Mouse (Mus musculus) midbrain, embryonic 13.5 days (tissue): ENCODE results near the gene Ypel3. TPM values are rescaled to one million over a fixed set of nuclear protein-coding genes. Genes with fewer than 3 reads are reported as not detected.

Experiments
- ATAC-seq: fragments of 200-750 bp; cut with Nextera tagmentation; 2 replicates; pipeline ENCODE4 v1.8.0; 2017; ENCODE audit warnings: mild to moderate bottlenecking, moderate TSS enrichment, moderate library complexity
- H3K27ac ChIP-seq: fragments of 300-500 bp; sonication (generic); 2 replicates; pipeline ENCODE4 v1.5.1; 2015; ENCODE audit warnings: inconsistent platforms, mild to moderate bottlenecking, moderate library complexity
- H3K27me3 ChIP-seq: fragments of 300-500 bp; sonication (generic); 2 replicates; pipeline ENCODE4 v1.6.1; 2015; ENCODE audit warnings: mild to moderate bottlenecking, inconsistent platforms
- H3K36me3 ChIP-seq: fragments of 300-500 bp; sonication (generic); 2 replicates; pipeline ENCODE4 v1.6.1; 2015; ENCODE audit warnings: mild to moderate bottlenecking, inconsistent platforms
- H3K4me1 ChIP-seq: fragments of 300-500 bp; sonication (generic); replicated peaks from 2 replicates; pipeline ENCODE4 v1.6.1; 2015; ENCODE audit warnings: inconsistent platforms
- H3K4me2 ChIP-seq: fragments of 300-500 bp; sonication (generic); replicated peaks from 2 replicates; pipeline ENCODE4 v1.6.1; 2015; ENCODE audit warnings: moderate library complexity, mild to moderate bottlenecking, inconsistent platforms
- H3K4me3 ChIP-seq: fragments of 300-500 bp; sonication (generic); replicated peaks from 2 replicates; pipeline ENCODE4 v1.5.1; 2015; ENCODE audit warnings: mild to moderate bottlenecking, inconsistent platforms
- H3K9ac ChIP-seq: fragments of 300-500 bp; sonication (generic); replicated peaks from 2 replicates; pipeline ENCODE4 v1.6.1; 2015; ENCODE audit warnings: mild to moderate bottlenecking, inconsistent platforms
- H3K9me3 ChIP-seq: fragments of 300-500 bp; sonication (generic); 2 replicates; pipeline ENCODE4 v1.6.1; 2016; ENCODE audit warnings: mild to moderate bottlenecking, inconsistent platforms
- WGBS: fragments of 180-500 bp; shearing (Covaris S2); methylation state at CpG from one replicate; pipeline ENCODE4 v1.1.7; 2015; 5-methylcytosine and 5-hydroxymethylcytosine counted together
- polyA plus RNA-seq: library from polyadenylated mRNA; unstranded; fragments of >200 nt; fragmentation: Nextera tagmentation; extraction: Ambion mirVana; gene quantifications from 2 replicates; pipeline ENCODE4 v1.2.1, GENCODE M21; 2015

The Ypel3 gene
- polyA plus RNA-seq, 1 experiment from 2014 or later: 180 TPM

GRCm38 (mm10) chr7:126754866-126755265, 21.9 kb upstream of the Ypel3 start:
- WGBS: 2% methylated on average over 9 of the region's 9 CpGs
- ATAC-seq: peak; percentile 65
- no peaks in the 10 kb centered on the region for H3K36me3 ChIP-seq
- no peaks in the 10 kb centered on the region for H3K9me3 ChIP-seq
- H3K4me1 ChIP-seq: peaks cover 3% of the 10 kb centered on the region
- no peak overlapping the region for H3K4me3 ChIP-seq
- no peak overlapping the region for H3K27ac ChIP-seq
- H3K4me2 ChIP-seq: no peak overlapping the region
- H3K27me3 ChIP-seq: no peaks in the 10 kb centered on the region
- H3K9ac ChIP-seq: no peak overlapping the region

- ATAC-seq: no peak
- H3K4me1 ChIP-seq: peaks cover 35% of the 10 kb centered on the region
- no peak overlapping the region for H3K4me3 ChIP-seq
- H3K36me3 ChIP-seq: peaks cover 12% of the 10 kb centered on the region
- no peak overlapping the region for H3K4me2 ChIP-seq
- WGBS: 70% methylated on average over 7 of the region's 7 CpGs
- H3K9me3 ChIP-seq: no peaks in the 10 kb centered on the region
- H3K9ac ChIP-seq: no peak overlapping the region
- no peak overlapping the region for H3K27ac ChIP-seq
- H3K27me3 ChIP-seq: no peaks in the 10 kb centered on the region
These were observed 18.2 kb upstream of the Ypel3 start for GRCm38 (mm10) chr7:126758539-126758938.

GRCm38 (mm10) chr7:126759050-126759671, 17.6 kb upstream of the Ypel3 start, which contains the start of gene Mapk3:
TSS of gene Mapk3 (plus strand) at chr7:126759601.
- H3K27me3 ChIP-seq: no peaks in the 10 kb centered on the region
- peaks cover 35% of the 10 kb centered on the region for H3K4me1 ChIP-seq
- peak within 1 kb of the TSS; percentile 79 for H3K4me3 ChIP-seq
- H3K9ac ChIP-seq: peak within 1 kb of the TSS; percentile 89
- WGBS: 2% methylated on average over 16 of the region's 38 CpGs
- no peaks in the 10 kb centered on the region for H3K9me3 ChIP-seq
- H3K36me3 ChIP-seq: peaks cover 18% of the 10 kb centered on the region
- H3K27ac ChIP-seq: peak within 1 kb of the TSS; percentile 88
- ATAC-seq: peak; percentile 70
- H3K4me2 ChIP-seq: peak within 1 kb of the TSS; percentile 90

- Histone ChIP-seq H3K4me1 (peaks cover 35% of the 10 kb centered on the region), H3K9ac (peak overlapping the region; percentile 89), H3K4me2 (peak overlapping the region; percentile 90), H3K9me3 (no peaks in the 10 kb centered on the region), H3K4me3 (peak overlapping the region; percentile 79), H3K27me3 (no peaks in the 10 kb centered on the region), H3K36me3 (peaks cover 25% of the 10 kb centered on the region), H3K27ac (peak overlapping the region; percentile 88)
- peak; percentile 73 for ATAC-seq
- WGBS: 0% methylated on average over 22 of the region's 24 CpGs
These were observed 16.9 kb upstream of the Ypel3 start for GRCm38 (mm10) chr7:126759672-126760390.

GRCm38 (mm10) chr7:126760391-126760802, 16.4 kb upstream of the Ypel3 start:
- 14% methylated on average over 3 of the region's 3 CpGs for WGBS
- Histone ChIP-seq H3K27ac (peak overlapping the region; percentile 88), H3K4me2 (peak overlapping the region; percentile 90), H3K9me3 (no peaks in the 10 kb centered on the region), H3K4me3 (peak overlapping the region; percentile 79), H3K9ac (peak overlapping the region; percentile 89), H3K27me3 (no peaks in the 10 kb centered on the region), H3K36me3 (peaks cover 31% of the 10 kb centered on the region), H3K4me1 (peaks cover 35% of the 10 kb centered on the region)
- peak; percentile 20; the same call in 1 of the 2 replicates for ATAC-seq

GRCm38 (mm10) chr7:126760956-126761355, 15.8 kb upstream of the Ypel3 start:
- Histone ChIP-seq H3K4me3 (peak overlapping the region; percentile 79), H3K27me3 (no peaks in the 10 kb centered on the region), H3K9ac (peak overlapping the region; percentile 89; the same call in 1 of the 2 replicates), H3K4me1 (peaks cover 35% of the 10 kb centered on the region), H3K9me3 (no peaks in the 10 kb centered on the region), H3K4me2 (peak overlapping the region; percentile 90), H3K27ac (peak overlapping the region; percentile 88), H3K36me3 (peaks cover 36% of the 10 kb centered on the region)
- ATAC-seq: no peak
- WGBS: 79% methylated on average over 4 of the region's 4 CpGs

- Histone ChIP-seq H3K9me3 (no peaks in the 10 kb centered on the region), H3K4me3 (peak overlapping the region; percentile 79; the same call in 1 of the 2 replicates), H3K9ac (no peak overlapping the region), H3K4me1 (peaks cover 35% of the 10 kb centered on the region), H3K27me3 (no peaks in the 10 kb centered on the region), H3K27ac (no peak overlapping the region), H3K4me2 (peak overlapping the region; percentile 90), H3K36me3 (peaks cover 43% of the 10 kb centered on the region)
- no peak for ATAC-seq
- 77% methylated on average over 6 of the region's 6 CpGs for WGBS
These were observed 15.2 kb upstream of the Ypel3 start for GRCm38 (mm10) chr7:126761529-126762067.

GRCm38 (mm10) chr7:126762471-126763008, 14.2 kb upstream of the Ypel3 start:
- H3K4me3 ChIP-seq: no peak overlapping the region
- H3K9me3 ChIP-seq: no peaks in the 10 kb centered on the region
- 82% methylated on average over 17 of the region's 17 CpGs for whole genome bisulfite sequencing
- 0 out of 2 replicates have a peak overlapping the region, but pooled peaks have one; percentile 6 for H3K4me2 ChIP-seq
- H3K27me3 ChIP-seq: no peaks in the 10 kb centered on the region
- H3K4me1 ChIP-seq: peaks cover 35% of the 10 kb centered on the region
- ATAC-seq: no peak
- 0 out of 2 replicates have a peak overlapping the region, but pooled peaks have one; percentile 39 for H3K27ac ChIP-seq
- H3K36me3 ChIP-seq: peaks cover 52% of the 10 kb centered on the region
- H3K9ac ChIP-seq: 0 out of 2 replicates have a peak overlapping the region, but pooled peaks have one; percentile 43

- Histone ChIP-seq H3K9ac (no peak overlapping the region), H3K4me1 (peaks cover 24% of the 10 kb centered on the region), H3K36me3 (peaks cover 81% of the 10 kb centered on the region), H3K27me3 (no peaks in the 10 kb centered on the region), H3K27ac (no peak overlapping the region), H3K4me3 (no peak overlapping the region), H3K9me3 (no peaks in the 10 kb centered on the region), H3K4me2 (no peak overlapping the region)
- WGBS: 85% methylated on average over 9 of the region's 9 CpGs
- no peak for ATAC-seq
These were observed 11.2 kb upstream of the Ypel3 start for GRCm38 (mm10) chr7:126765540-126765939.

- Histone ChIP-seq H3K4me1 (peaks cover 18% of the 10 kb centered on the region), H3K4me2 (no peak within 1 kb of the TSS), H3K4me3 (no peak within 1 kb of the TSS), H3K27ac (no peak within 1 kb of the TSS), H3K27me3 (no peaks in the 10 kb centered on the region), H3K9me3 (no peaks in the 10 kb centered on the region), H3K9ac (no peak within 1 kb of the TSS), H3K36me3 (peaks cover 88% of the 10 kb centered on the region)
- ATAC-seq: no peak; the same call in 1 of the 2 replicates
- WGBS: 91% methylated on average over 16 of the region's 16 CpGs
These were observed 10.6 kb upstream of the Ypel3 start, which contains the start of gene Gdpd3 for GRCm38 (mm10) chr7:126766201-126766600. TSS of gene Gdpd3 (plus strand) at chr7:126766334.

GRCm38 (mm10) chr7:126767001-126767400, 9.8 kb upstream of the Ypel3 start:
- H3K27me3 ChIP-seq: no peaks in the 10 kb centered on the region
- H3K9ac ChIP-seq: no peak overlapping the region
- peaks cover 10% of the 10 kb centered on the region for H3K4me1 ChIP-seq
- ATAC-seq: no peak
- H3K36me3 ChIP-seq: peaks cover 92% of the 10 kb centered on the region
- no peak overlapping the region for H3K4me3 ChIP-seq
- no peak overlapping the region for H3K27ac ChIP-seq
- no peak overlapping the region for H3K4me2 ChIP-seq
- WGBS: 93% methylated on average over 8 of the region's 8 CpGs
- no peaks in the 10 kb centered on the region for H3K9me3 ChIP-seq

GRCm38 (mm10) chr7:126770784-126771183, 6.0 kb upstream of the Ypel3 start:
- H3K4me1 ChIP-seq: peaks cover 6% of the 10 kb centered on the region
- H3K4me2 ChIP-seq: no peak overlapping the region
- no peaks in the 10 kb centered on the region for H3K27me3 ChIP-seq
- no peak overlapping the region for H3K27ac ChIP-seq
- H3K9ac ChIP-seq: no peak overlapping the region
- no peak overlapping the region for H3K4me3 ChIP-seq
- no peaks in the 10 kb centered on the region for H3K9me3 ChIP-seq
- 92% methylated on average over 12 of the region's 12 CpGs for WGBS
- ATAC-seq: no peak
- H3K36me3 ChIP-seq: peaks cover 67% of the 10 kb centered on the region
